Mouse (Mus musculus): ENCODE measurements around the gene Wars.

GRCm38 (mm10) chr12:108810309-108810708 is 83.7 kb downstream of the Wars start:
- no peak for TF ChIP-seq CTCF (IDR thresholded peaks at IDR 0.05; ENCODE audit: control insufficient read depth, insufficient read depth, insufficient read length)
- TF ChIP-seq CEBPB (IDR thresholded peaks at IDR 0.05; ENCODE audit: low read depth) = no peak
- TF ChIP-seq USF1 (IDR thresholded peaks at IDR 0.05; ENCODE audit: low read depth) = no peak
